Mouse (Mus musculus): ENCODE results near the gene Rabgef1.

- TF ChIP-seq NELFE (IDR thresholded peaks at IDR 0.05; ENCODE audit: low read depth, low read length) (no peak), MEF2A (IDR thresholded peaks at IDR 0.05; ENCODE audit: borderline replicate concordance, low read depth, low read length) (no peak), USF2 (conservative IDR thresholded peaks at IDR 0.05; ENCODE audit: low read depth, low read length) (no peak), ZKSCAN1 (IDR thresholded peaks at IDR 0.05; ENCODE audit: borderline replicate concordance, low read depth, low read length) (no peak), MAZ (IDR thresholded peaks at IDR 0.05; ENCODE audit: low read depth, low read length) (no peak), EP300 (IDR thresholded peaks at IDR 0.05; ENCODE audit: low read length) (no peak), MAX (IDR thresholded peaks at IDR 0.05; ENCODE audit: low read length) (no peak), CTCF (conservative IDR thresholded peaks at IDR 0.05 in 1 of 2, IDR thresholded peaks at IDR 0.05 in 1 of 2; ENCODE audit: low read depth in 2 of 2, low read length in 2 of 2) (no peak)
Observed at GRCm38 (mm10) chr5:130191865-130192264, 20.3 kb downstream of the Rabgef1 start.
